Mouse (Mus musculus): Measurements from ENCODE around the gene Inmt. TPM values are rescaled to one million over a fixed set of nuclear protein-coding genes. Genes with fewer than 3 reads are reported as not detected.

The Inmt gene
- total and polyA plus RNA-seq, 2 experiments: 421 to 2,435 TPM

DNA sequence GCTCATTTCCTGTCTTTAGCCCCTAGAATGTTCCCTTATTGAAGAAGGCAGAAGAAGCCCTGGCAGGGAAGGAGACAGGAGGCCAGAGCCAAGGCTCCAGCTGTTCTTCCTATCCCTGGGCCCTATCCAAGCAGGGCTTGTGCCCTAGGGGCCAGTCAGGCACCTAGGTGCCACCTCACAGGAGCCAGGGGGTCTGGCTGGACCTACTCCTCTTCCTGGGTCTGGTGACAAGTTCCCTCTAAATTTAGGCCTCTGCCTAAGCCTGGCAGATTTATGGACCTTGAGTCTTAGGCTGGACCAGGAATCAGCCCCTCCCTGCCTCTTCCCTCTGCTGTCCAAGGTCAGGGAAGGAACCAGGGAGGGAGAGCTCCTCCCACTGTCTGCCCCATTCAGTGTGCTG is 46.5 kb downstream of the Inmt start:
- Histone ChIP-seq H3K79me2 (ENCODE audit: control insufficient read depth, insufficient read depth, low read length) (no peaks in the 10 kb centered on the region), H3K4me3 (ENCODE audit: insufficient read depth, low read depth, low read length) (no peak overlapping the region), H3K27me3 (ENCODE audit: control insufficient read depth, insufficient read depth, low read length) (no peaks in the 10 kb centered on the region), H3K9ac (ENCODE audit: low read depth, low read length) (no peak overlapping the region), H3K36me3 (ENCODE audit: control insufficient read depth, insufficient read depth, low read length) (no peaks in the 10 kb centered on the region), H3K27ac (replicated peaks; ENCODE audit: insufficient read depth, low read depth, low read length) (no peak overlapping the region), H3K4me1 (ENCODE audit: control insufficient read depth, insufficient read depth, low read length) (no peaks in the 10 kb centered on the region)
- no peak for DNase-seq (ENCODE audit: extremely low read depth, low read depth, low spot score)
- TF ChIP-seq CTCF (IDR thresholded peaks at IDR 0.05; ENCODE audit: low read depth, low read length): no peak
- no peak for TF ChIP-seq POLR2A (IDR thresholded peaks at IDR 0.05; ENCODE audit: extremely low read depth, insufficient read depth, low read length)

DNA sequence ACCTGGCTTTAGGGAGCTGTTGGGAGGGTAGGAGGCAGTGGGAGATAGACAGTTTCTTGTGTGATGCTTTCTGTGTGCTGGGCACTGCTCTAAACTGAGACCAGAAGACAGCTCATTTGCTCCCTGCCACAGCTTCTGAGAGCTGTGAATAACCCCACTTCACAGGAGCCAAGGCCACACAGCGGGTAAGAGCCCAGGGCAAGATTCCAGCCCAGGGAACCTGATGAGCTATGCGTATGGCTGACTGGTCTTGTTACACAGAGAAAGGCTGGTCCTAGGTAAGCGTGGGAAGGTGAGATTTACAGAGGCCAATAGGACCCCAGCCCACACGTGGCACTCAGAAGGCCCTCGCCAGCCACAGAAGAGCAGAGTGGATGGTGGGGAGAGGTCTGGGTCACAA is 48.3 kb downstream of the Inmt start:
- Histone ChIP-seq H3K27me3 (ENCODE audit: control insufficient read depth, insufficient read depth, low read length) (no peaks in the 10 kb centered on the region), H3K79me2 (ENCODE audit: control insufficient read depth, insufficient read depth, low read length) (no peaks in the 10 kb centered on the region), H3K27ac (replicated peaks; ENCODE audit: insufficient read depth, low read depth, low read length) (no peak overlapping the region), H3K4me1 (ENCODE audit: control insufficient read depth, insufficient read depth, low read length) (no peaks in the 10 kb centered on the region), H3K9ac (ENCODE audit: low read depth, low read length) (no peak overlapping the region), H3K36me3 (ENCODE audit: control insufficient read depth, insufficient read depth, low read length) (no peaks in the 10 kb centered on the region), H3K4me3 (ENCODE audit: insufficient read depth, low read depth, low read length) (no peak overlapping the region)
- DNase-seq (ENCODE audit: extremely low read depth, low read depth, low spot score): no peak
- no peak for TF ChIP-seq POLR2A (IDR thresholded peaks at IDR 0.05; ENCODE audit: extremely low read depth, insufficient read depth, low read length)
- TF ChIP-seq CTCF (IDR thresholded peaks at IDR 0.05; ENCODE audit: low read depth, low read length): no peak
- 87% methylated on average over 5 of the region's 5 CpGs for WGBS

- Histone ChIP-seq H3K27me3 (ENCODE audit: control insufficient read depth, insufficient read depth, low read length) (no peaks in the 10 kb centered on the region), H3K27ac (replicated peaks; ENCODE audit: insufficient read depth, low read depth, low read length) (no peak overlapping the region), H3K36me3 (ENCODE audit: control insufficient read depth, insufficient read depth, low read length) (no peaks in the 10 kb centered on the region), H3K79me2 (ENCODE audit: control insufficient read depth, insufficient read depth, low read length) (no peaks in the 10 kb centered on the region), H3K4me3 (ENCODE audit: insufficient read depth, low read depth, low read length) (no peak overlapping the region), H3K4me1 (ENCODE audit: control insufficient read depth, insufficient read depth, low read length) (no peaks in the 10 kb centered on the region), H3K9ac (ENCODE audit: low read depth, low read length) (no peak overlapping the region)
- TF ChIP-seq POLR2A (IDR thresholded peaks at IDR 0.05; ENCODE audit: extremely low read depth, insufficient read depth, low read length) (no peak), CTCF (IDR thresholded peaks at IDR 0.05; ENCODE audit: low read depth, low read length) (no peak)
- DNase-seq (ENCODE audit: extremely low read depth, low read depth, low spot score): no peak
- WGBS: 61% methylated on average over 4 of the region's 4 CpGs
Observed at GRCm38 (mm10) chr6:55123056-55123455, 51.8 kb downstream of the Inmt start.

Other genes starting within 250 kb of the Inmt start
- gene Nod1, start 202.4 kb downstream of the Inmt start, total RNA-seq (2014; rRNA removed): 7.0 and 12.1 TPM in 2 replicates
- gene Nod1, start 202.4 kb downstream of the Inmt start, polyA plus RNA-seq (2012; rRNA removed): 8.1 and 8.4 TPM in 2 replicates
- gene Ggct, start 182.1 kb downstream of the Inmt start, total RNA-seq (2014; rRNA removed): 8.7 and 11.7 TPM in 2 replicates
- gene Ggct, start 182.1 kb downstream of the Inmt start, polyA plus RNA-seq (2012; rRNA removed): 6.2 and 6.6 TPM in 2 replicates
- gene Gars, start 137.0 kb downstream of the Inmt start, total RNA-seq (2014; rRNA removed): 35.5 and 35.7 TPM in 2 replicates
- 18.2 and 18.3 TPM in 2 replicates for gene Gars, start 137.0 kb downstream of the Inmt start, polyA plus RNA-seq (2012; rRNA removed)
- gene Crhr2, start 42.0 kb downstream of the Inmt start, total RNA-seq (2014; rRNA removed): 0.09 and 0.13 TPM in 2 replicates
- 0.64 and 1.2 TPM in 2 replicates for gene Crhr2, start 42.0 kb downstream of the Inmt start, polyA plus RNA-seq (2012; rRNA removed)
- 4.1 and 7.7 TPM in 2 replicates for gene Mindy4, start 28.3 kb upstream of the Inmt start, total RNA-seq (2014; rRNA removed)
- gene Mindy4, start 28.3 kb upstream of the Inmt start, polyA plus RNA-seq (2012; rRNA removed): 3.3 and 4.3 TPM in 2 replicates
- 78.1 and 91.4 TPM in 2 replicates for gene Aqp1, start 161.4 kb upstream of the Inmt start, total RNA-seq (2014; rRNA removed)
- 78.3 and 88.6 TPM in 2 replicates for gene Aqp1, start 161.4 kb upstream of the Inmt start, polyA plus RNA-seq (2012; rRNA removed)
- 0.09 TPM in 1 of 2 replicates, not detected in the other for gene Ghrhr, start 201.3 kb upstream of the Inmt start, total RNA-seq (2014; rRNA removed)
- 0.09 TPM in 1 of 2 replicates, not detected in the other for gene Ghrhr, start 201.3 kb upstream of the Inmt start, polyA plus RNA-seq (2012; rRNA removed)

Data from liver, adult 2 months (tissue).